Mouse (Mus musculus): ENCODE measurements at regions not wholly inside any gene's neighbourhood (a gene's known extent, or its start where the extent isn't known, plus 50 kb on each side); places are given as distances from the start of the nearest gene placed in this dataset.

DNA sequence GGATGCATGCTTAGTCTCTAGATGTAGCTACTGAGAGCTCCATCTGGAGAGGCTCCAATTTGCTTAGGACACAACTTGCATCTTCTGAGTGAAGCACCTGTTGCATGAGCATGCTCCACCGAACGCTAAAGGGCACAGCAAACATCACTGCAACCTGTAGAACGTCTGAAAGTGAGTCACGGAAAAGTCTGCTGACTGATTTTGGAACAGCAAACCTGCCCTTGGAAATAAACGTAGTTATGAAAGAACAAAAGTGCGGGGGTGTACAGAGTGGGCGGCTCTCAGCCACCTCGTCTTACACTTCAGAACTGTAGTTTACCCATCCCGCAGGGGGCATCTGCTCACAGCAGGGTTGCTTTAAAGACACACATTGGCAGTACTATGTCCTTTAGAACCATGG is 97.0 kb upstream of the Rxylt1 start:
- DNase-seq (ENCODE audit: low spot score) = no peak

DNA sequence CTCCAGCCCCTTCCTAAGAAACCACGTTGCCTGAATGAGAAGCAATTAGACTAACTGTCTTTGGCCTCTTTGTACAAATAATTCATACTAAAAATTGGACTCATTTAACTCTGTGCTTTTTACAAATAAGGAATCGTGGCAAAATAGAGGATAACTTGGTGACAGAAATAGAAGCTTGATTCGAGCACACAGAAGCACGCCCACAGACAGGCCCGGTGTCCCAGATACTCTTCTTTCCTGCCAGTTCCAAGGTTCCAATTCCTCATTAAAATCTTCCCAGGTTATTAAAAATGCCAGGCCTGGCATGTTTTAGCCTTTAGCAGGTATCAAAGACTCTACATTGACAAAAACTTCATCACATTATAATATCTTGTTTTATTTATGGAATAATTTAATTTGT is 96.2 kb upstream of the Rxylt1 start:
- DNase-seq (ENCODE audit: low spot score) = peak; percentile 28

DNA sequence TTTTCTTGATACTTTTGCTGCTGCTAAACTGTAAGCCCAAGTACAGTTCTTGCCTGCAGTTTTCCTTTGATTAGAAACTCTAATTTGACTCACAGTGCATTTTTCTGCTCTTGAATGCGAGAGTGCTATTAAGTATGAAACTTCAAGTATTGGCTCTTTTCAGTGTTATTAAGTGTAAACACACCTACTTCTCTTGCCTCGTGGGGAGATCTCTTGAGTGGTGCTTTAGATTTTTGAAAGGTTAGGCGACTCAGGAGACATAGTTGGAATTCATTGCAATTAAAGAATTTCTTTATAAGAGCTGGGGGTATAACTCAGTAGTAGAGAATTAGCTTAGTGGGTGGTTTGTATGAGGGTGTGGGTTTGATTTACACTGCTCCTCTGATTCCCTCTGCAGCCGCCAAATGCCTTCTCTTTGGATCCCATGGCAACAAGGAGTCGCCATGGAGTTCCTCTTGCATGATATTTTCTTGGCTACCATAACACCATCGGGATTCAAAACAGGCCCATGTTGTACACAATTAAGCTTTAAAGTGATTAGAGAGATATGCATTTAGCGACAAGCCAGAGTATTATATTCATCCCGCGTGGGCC is 88.1 kb upstream of the Rxylt1 start:
- DNase-seq (ENCODE audit: low spot score) = peak; percentile 45

DNA sequence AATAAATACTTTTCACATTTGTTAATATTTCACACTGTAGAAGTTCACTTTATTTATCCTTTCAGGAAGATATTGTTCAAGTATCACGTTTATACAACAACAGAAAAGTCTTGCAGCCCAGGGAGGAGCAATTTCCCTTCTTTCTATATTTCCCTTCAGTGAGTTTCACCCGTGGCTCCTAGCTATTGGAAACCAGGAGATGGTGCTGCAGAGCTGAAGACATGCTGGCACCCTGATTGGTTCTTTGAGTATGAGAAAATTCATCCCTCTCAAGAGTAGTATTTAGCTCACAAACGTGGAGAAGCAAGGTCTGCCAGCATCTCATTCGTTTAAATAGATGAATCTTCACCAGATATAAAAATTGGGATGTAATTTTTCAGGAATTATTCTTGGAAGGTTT is 85.9 kb upstream of the Rxylt1 start:
- DNase-seq (ENCODE audit: low spot score) = peak; percentile 50

DNA sequence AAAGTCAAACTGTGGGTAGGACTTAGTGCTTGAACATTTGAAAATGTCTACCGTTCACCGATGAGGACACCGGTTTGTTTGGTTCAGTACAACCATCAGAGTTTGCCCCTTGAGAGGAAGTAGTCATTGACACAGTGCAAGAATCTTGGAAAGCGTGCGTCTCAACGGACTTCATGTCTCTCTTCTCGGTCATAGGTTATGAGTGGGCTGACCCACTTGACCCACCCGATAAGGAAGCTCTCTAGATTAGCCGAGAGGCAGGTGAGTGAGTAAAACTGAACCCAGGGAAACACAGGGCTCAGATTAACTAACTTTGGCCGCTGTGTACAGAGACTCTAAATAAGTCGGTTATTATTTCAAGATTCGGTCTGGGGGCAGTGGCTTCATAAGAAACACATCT is 51.9 kb upstream of the Rxylt1 start:
- DNase-seq (ENCODE audit: low spot score) = no peak

DNA sequence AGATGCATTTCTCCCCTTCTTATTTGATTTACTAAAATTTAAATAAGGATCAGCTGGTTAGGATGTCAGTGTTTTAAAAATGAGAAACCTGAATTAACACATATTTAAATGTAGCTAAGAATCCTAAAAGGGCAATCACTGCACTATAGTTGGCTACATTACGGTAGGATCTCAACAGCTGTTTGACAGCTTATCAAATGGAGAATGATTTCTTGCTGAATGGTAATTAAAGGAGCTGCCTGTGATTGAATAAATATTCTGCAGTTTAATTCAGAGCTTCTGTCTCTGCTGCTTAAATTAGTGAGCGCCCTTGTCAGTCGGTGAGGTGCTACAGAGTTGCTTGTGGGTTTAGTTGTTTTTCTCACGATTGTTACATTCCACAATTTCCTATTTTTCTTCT is 51.4 kb upstream of the Rxylt1 start:
- no peak for DNase-seq (ENCODE audit: low spot score)

Data from layer of hippocampus, adult 11-12 months (tissue).